Mouse (Mus musculus): ENCODE results near the gene Acta2.

DNA sequence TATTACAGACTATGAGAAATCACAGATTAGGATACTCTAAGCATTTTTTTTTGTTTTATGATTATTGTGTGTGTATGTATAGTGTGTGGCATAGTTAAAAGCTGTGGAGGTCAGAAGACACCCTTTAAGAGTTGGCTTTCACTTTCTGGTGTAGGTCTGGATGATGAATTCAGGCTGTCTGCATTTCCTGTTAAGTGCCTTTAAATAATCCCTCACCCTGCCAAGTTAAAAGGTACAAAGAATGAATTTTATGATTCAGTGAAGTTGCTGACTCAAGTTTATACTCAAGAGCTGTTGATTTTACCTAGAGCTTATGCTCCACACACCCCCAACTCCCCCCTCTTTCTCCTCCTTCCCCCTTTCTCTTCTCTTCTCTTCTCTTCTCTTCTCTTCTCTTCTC, 31.8 kb upstream of the Acta2 start:
- no peak for TF ChIP-seq POLR2A (IDR thresholded peaks at IDR 0.05; ENCODE audit: low read depth, low read length)
- no peak for TF ChIP-seq CTCF (IDR thresholded peaks at IDR 0.05; ENCODE audit: extremely low read depth, insufficient read length, insufficient replicate concordance, low read depth, low read length)
